Mouse (Mus musculus) ES-Bruce4 (cell line): ENCODE measurements around the gene Krt81. TPM values are rescaled to one million over a fixed set of nuclear protein-coding genes. Genes with fewer than 3 reads are reported as not detected.
A peak's percentile ranks its signal among the peaks of the same experiment; 100 is the strongest.

Source experiments
- H3K27ac ChIP-seq: 2 replicates; pipeline ENCODE4 v1.5.1; 2012; ENCODE audit warnings: low read length, inconsistent platforms; ENCODE audit not compliant: insufficient read depth
- H3K27me3 ChIP-seq: 2 replicates; pipeline ENCODE4 v1.6.1; 2012; ENCODE audit warnings: mild to moderate bottlenecking, low read length, inconsistent platforms; ENCODE audit not compliant: control insufficient read depth, poor library complexity, insufficient read depth, severe bottlenecking
- H3K36me3 ChIP-seq: 2 replicates; pipeline ENCODE4 v1.6.1; 2012; ENCODE audit warnings: inconsistent platforms, mild to moderate bottlenecking, low read length, moderate library complexity; ENCODE audit not compliant: control insufficient read depth, poor library complexity, insufficient read depth, severe bottlenecking
- H3K4me1 ChIP-seq: one replicate; pipeline ENCODE4 v1.8.1; 2011; ENCODE audit warnings: low read length; ENCODE audit not compliant: control insufficient read depth, insufficient read depth
- H3K4me3 ChIP-seq: 2 replicates; pipeline ENCODE4 v1.5.1; 2011; ENCODE audit warnings: low read depth, mild to moderate bottlenecking, low read length
- H3K9ac ChIP-seq: 2 replicates; pipeline ENCODE4 v1.6.1; 2012; ENCODE audit warnings: low read depth, mild to moderate bottlenecking, inconsistent platforms; ENCODE audit not compliant: poor library complexity, severe bottlenecking
- H3K9me3 ChIP-seq: replicated peaks from 2 replicates; pipeline ENCODE4 v1.6.1; 2012; ENCODE audit warnings: mild to moderate bottlenecking, low read length, inconsistent platforms; ENCODE audit not compliant: control insufficient read depth, poor library complexity, insufficient read depth, severe bottlenecking
- CTCF ChIP-seq: IDR thresholded peaks from one replicate; pipeline ENCODE4 v1.8.1; 2011; ENCODE audit warnings: low read depth, low read length
- EP300 ChIP-seq: IDR thresholded peaks from 2 replicates; pipeline ENCODE4 v1.6.1; 2011; ENCODE audit warnings: low read depth, low read length; ENCODE audit not compliant: insufficient read depth
- POLR2A ChIP-seq: IDR thresholded peaks from one replicate; pipeline ENCODE4 v1.8.1; 2011; ENCODE audit warnings: low read length; ENCODE audit not compliant: insufficient read depth
- polyA plus RNA-seq: library from polyadenylated mRNA; stranded (reverse); fragments of >200 nt; gene quantifications from 2 replicates; pipeline ENCODE4 v1.2.4, GENCODE M21; 2011; ENCODE audit warnings: low read depth; ENCODE audit not compliant: missing spikeins, insufficient read depth, insufficient read length

Gene Krt81
- polyA plus RNA-seq, 1 experiment = not detected

GRCm38 (mm10) chr15:101446572-101446971 lies 17.0 kb downstream of the Krt81 start:
- no peak for TF ChIP-seq EP300
- Histone ChIP-seq H3K4me3 (no peak overlapping the region), H3K9ac (no peak overlapping the region), H3K36me3 (no peaks in the 10 kb centered on the region), H3K9me3 (no peaks in the 10 kb centered on the region), H3K27me3 (no peaks in the 10 kb centered on the region), H3K4me1 (no peaks in the 10 kb centered on the region), H3K27ac (no peak overlapping the region)

DNA sequence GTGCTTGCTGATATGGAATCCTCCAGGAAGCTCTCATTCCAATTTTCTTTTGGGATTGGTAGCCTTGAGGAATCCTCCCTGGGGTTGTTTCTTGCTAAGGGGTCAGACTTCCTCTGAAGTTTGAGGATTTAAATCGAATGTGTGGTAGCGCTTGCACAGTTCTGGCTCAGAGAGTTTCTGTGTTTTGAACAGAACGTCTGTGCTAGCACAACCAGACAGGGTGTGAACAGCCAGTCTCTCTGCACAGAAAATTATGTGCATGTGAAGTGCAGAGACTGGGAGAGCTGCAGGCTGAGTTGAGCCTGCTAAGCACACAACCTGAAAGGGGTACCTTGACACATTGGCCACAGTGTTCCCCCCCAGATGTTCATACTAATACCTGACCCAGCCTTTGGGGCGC lies 22.7 kb downstream of the Krt81 start:
- H3K4me1 ChIP-seq = no peaks in the 10 kb centered on the region
- no peak overlapping the region for H3K9ac ChIP-seq
- no peak overlapping the region for H3K4me3 ChIP-seq
- H3K9me3 ChIP-seq = no peaks in the 10 kb centered on the region
- H3K27ac ChIP-seq = no peak overlapping the region
- TF ChIP-seq EP300 (no peak), POLR2A (no peak), CTCF (no peak)
- H3K36me3 ChIP-seq = no peaks in the 10 kb centered on the region
- no peaks in the 10 kb centered on the region; the same call in 1 of the 2 replicates for H3K27me3 ChIP-seq

GRCm38 (mm10) chr15:101438555-101438954 lies 25.0 kb downstream of the Krt81 start, which contains the start of gene Krt87:
Gene Krt87, minus strand, starts transcription at chr15:101438804.
- Histone ChIP-seq H3K36me3 (no peaks in the 10 kb centered on the region), H3K4me3 (peak within 1 kb of the TSS; percentile 17), H3K27ac (no peak within 1 kb of the TSS), H3K9ac (no peak within 1 kb of the TSS), H3K9me3 (no peaks in the 10 kb centered on the region), H3K4me1 (no peaks in the 10 kb centered on the region), H3K27me3 (no peaks in the 10 kb centered on the region; the same call in 1 of the 2 replicates)
- no peak for TF ChIP-seq EP300
- no peak for TF ChIP-seq POLR2A

- H3K4me1 ChIP-seq = no peaks in the 10 kb centered on the region
- H3K27me3 ChIP-seq = no peaks in the 10 kb centered on the region; the same call in 1 of the 2 replicates
- H3K27ac ChIP-seq = no peak overlapping the region
- H3K9me3 ChIP-seq = no peaks in the 10 kb centered on the region
- no peak overlapping the region for H3K9ac ChIP-seq
- TF ChIP-seq POLR2A (no peak), CTCF (no peak), EP300 (no peak)
- H3K36me3 ChIP-seq = no peaks in the 10 kb centered on the region
- no peak overlapping the region for H3K4me3 ChIP-seq
These were observed 26.9 kb downstream of the Krt81 start for GRCm38 (mm10) chr15:101436611-101437010.

- Histone ChIP-seq H3K4me3 (no peak overlapping the region), H3K27me3 (no peaks in the 10 kb centered on the region), H3K9ac (no peak overlapping the region), H3K4me1 (peaks cover 3% of the 10 kb centered on the region), H3K27ac (no peak overlapping the region), H3K9me3 (no peaks in the 10 kb centered on the region), H3K36me3 (no peaks in the 10 kb centered on the region)
- TF ChIP-seq CTCF (no peak), EP300 (no peak), POLR2A (no peak)
These were observed 38.6 kb downstream of the Krt81 start for GRCm38 (mm10) chr15:101424914-101425313.

- H3K27me3 ChIP-seq = no peaks in the 10 kb centered on the region
- H3K4me3 ChIP-seq = no peak overlapping the region
- H3K27ac ChIP-seq = no peak overlapping the region
- H3K9me3 ChIP-seq = no peaks in the 10 kb centered on the region
- TF ChIP-seq EP300 (no peak), CTCF (peak; percentile 32)
- H3K36me3 ChIP-seq = no peaks in the 10 kb centered on the region
- H3K4me1 ChIP-seq = peaks cover 4% of the 10 kb centered on the region
- no peak overlapping the region for H3K9ac ChIP-seq
These were observed 42.6 kb downstream of the Krt81 start for GRCm38 (mm10) chr15:101420903-101421302.

- H3K36me3 ChIP-seq = no peaks in the 10 kb centered on the region
These were observed 44.6 kb downstream of the Krt81 start for GRCm38 (mm10) chr15:101418950-101419349.

More at GRCm38 (mm10) chr15:101418950-101419349, 44.6 kb downstream of the Krt81 start:
- Histone ChIP-seq H3K27ac (no peak overlapping the region), H3K9ac (no peak overlapping the region), H3K9me3 (no peaks in the 10 kb centered on the region), H3K27me3 (no peaks in the 10 kb centered on the region), H3K4me3 (no peak overlapping the region), H3K4me1 (peaks cover 6% of the 10 kb centered on the region)
- TF ChIP-seq EP300 (no peak), POLR2A (no peak), CTCF (no peak)
